Mouse (Mus musculus): ENCODE results near the gene Camk2d.

Camk2d gene

GRCm38 (mm10) chr3:126690627-126691505, 94.8 kb downstream of the Camk2d start:
- CTCF ChIA-PET: interaction anchor here (1.0 to 1.3 kb wide), 2 partner anchors 78 to 81 kb away, joined by 3 read pairs; no protein-coding TSS in a partner anchor

DNA sequence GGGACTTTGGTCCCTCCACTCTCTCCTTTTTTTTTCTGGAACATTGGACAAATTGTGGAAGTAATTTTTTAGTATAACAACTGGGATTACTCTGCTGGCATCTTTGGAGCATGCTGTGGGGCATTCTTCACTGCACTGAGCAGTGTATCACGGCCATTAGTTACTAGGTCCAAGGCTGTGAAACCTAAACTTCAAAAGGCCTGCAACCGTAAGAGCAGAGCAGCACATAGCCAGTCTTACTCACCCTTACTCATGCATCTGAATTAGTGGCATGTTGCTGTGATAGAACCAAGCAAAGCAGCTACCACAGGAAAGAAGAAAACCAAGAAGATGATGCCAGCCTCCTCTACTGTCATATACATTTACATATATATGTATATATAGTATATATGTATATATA, 95.5 kb downstream of the Camk2d start:
- CTCF ChIA-PET: interaction anchor here (1.0 to 1.3 kb wide), 2 partner anchors 78 to 80 kb away, joined by 3 read pairs; no protein-coding TSS in a partner anchor

- CTCF ChIA-PET: interaction anchor here (0.9 kb wide), 1 partner anchor 32 kb away, joined by 4 read pairs; no protein-coding TSS in a partner anchor
Measured at GRCm38 (mm10) chr3:126692797-126693196, 96.7 kb downstream of the Camk2d start.

- CTCF ChIA-PET: interaction anchor here (0.6 to 0.9 kb wide), 2 partner anchors 32 to 89 kb away, joined by 4 to 8 read pairs; no protein-coding TSS in a partner anchor
Measured at GRCm38 (mm10) chr3:126693302-126693701, 97.2 kb downstream of the Camk2d start.

- CTCF ChIA-PET: interaction anchor here (0.6 kb wide), 1 partner anchor 105 kb away, joined by 10 read pairs; no protein-coding TSS in a partner anchor
Measured at GRCm38 (mm10) chr3:126695456-126696293, 99.6 kb downstream of the Camk2d start.

DNA sequence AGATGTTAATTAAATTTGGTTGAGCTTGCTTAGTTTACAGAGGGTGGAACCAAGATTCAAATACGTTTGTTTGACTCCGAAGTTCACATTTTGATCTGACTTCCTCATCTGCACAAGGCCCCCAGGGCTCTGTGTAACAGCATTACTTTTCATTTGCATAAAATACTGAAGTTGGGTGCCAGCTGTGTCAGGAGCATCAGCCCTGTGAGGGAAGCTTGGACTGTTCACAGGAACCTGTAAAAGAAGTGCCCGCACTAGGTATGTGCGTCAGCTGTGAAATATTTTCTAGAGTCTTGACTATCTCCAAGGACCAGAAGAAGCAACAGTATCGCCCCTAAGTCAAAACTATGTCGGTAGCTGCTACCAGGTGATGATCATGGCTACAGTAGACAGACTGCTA, 100.5 kb downstream of the Camk2d start:
- CTCF ChIA-PET: no interaction called here

DNA sequence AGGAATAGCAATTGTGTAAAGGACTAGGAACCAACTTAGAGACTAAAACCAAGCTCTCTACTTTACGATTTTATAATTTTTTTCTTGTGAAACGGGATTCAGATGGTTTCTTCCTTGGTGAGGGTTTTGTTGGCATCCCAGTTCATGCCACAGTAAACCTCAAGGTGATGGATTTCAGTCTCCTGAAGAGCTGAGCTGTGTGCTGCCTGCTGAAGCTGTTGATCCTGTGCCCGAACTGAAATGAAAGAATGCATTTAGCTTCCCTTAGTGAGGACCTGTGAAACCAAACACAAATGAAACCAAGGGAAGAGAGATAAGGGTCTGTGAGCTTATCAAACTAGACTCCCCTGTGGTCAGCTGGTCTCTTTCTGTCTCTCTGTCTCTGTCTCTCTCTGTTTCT, 103.6 kb downstream of the Camk2d start:
- CTCF ChIA-PET: interaction anchor here (0.5 kb wide), 1 partner anchor 11 kb away, joined by 17 read pairs; no protein-coding TSS in a partner anchor

GRCm38 (mm10) chr3:126701067-126701466, 105.0 kb downstream of the Camk2d start:
- CTCF ChIA-PET: no interaction called here

DNA sequence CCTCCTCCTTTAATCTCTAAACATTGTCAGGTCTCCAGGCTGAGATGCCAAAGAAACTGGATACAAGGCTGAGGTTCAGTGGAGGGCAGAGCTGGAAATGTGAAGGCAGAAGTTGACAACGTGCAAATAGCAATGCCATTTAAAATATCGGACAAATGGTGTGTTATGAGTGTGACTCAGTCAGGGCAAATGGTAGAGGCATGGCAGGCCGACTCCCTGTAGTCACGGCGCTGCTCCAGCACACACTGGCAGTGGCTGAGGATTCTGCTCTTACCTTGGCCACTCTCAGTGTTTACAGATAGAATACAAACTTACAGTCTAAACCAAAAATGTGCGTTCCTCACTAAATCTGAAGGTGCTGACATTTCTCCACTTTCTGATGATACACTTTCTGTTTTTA, 105.5 kb downstream of the Camk2d start:
- CTCF ChIA-PET: no interaction called here

- CTCF ChIA-PET: no interaction called here
Measured at GRCm38 (mm10) chr3:126705490-126705889, 109.4 kb downstream of the Camk2d start.

DNA sequence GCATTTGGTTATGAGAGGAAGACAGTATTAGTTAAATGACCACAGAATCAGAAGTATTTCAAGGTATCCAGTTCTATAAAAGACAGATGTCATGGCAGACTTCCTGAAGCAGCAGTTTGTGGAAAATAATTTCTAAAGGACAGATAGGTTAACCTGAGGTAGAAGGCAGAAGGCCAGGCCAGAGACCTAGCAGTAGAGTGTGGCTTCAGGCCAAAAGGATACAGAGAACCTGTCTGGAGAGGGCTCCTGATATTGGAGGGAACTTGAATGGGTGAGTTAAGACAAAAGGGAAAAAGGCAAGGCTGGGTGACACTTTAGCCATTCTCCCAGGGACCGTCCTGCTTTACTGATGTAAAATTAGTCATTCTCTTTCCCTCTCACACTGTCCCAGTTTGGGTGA, 118.2 kb downstream of the Camk2d start:
- CTCF ChIA-PET: no interaction called here

GRCm38 (mm10) chr3:126723021-126723449, 126.9 kb downstream of the Camk2d start:
- CTCF ChIA-PET: no interaction called here

GRCm38 (mm10) chr3:126723458-126723857, 127.4 kb downstream of the Camk2d start:
- CTCF ChIA-PET: no interaction called here

- CTCF ChIA-PET: no interaction called here
Measured at GRCm38 (mm10) chr3:126725647-126726046, 129.5 kb downstream of the Camk2d start.

- CTCF ChIA-PET: no interaction called here
Measured at GRCm38 (mm10) chr3:126727387-126727786, 131.3 kb downstream of the Camk2d start.

DNA sequence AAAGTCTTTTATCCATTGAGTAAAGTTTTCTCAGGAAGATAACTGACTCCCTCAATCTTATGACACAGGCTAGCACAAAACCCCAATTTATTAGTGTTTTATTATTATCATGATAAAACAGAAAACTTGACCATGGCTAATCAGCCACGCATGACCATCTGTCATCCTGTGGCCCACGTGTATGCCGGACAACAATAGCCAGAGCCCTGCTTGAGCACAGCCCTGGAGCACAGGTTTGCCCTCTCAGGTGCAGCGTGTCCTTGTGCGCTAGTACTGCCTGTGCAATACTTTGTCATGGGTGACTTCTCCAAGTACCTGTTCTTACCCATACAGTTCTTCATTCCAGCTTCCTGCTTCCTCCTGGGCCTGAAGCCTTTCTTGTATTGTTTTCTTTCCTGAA, 134.3 kb downstream of the Camk2d start:
- CTCF ChIA-PET: no interaction called here

DNA sequence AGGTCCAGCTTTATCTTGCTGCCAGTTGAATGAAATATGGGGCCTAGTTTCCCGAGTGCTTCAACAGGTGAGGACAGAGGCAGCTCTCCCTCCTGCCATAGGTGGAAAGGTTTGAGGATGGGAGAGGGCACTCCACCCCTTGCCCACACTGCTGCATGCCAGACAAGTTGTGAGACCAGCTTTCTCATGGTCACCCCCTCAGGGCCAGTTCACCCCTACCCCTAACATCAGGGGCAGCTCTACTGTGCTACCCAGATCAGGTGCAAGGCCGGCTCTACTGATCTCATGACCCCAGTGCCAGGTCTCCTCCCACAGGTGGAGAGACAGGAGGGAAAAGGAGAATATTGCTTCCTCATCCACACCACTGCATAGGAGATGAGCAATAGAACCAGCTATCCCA, 136.2 kb downstream of the Camk2d start:
- CTCF ChIA-PET: no interaction called here

GRCm38 (mm10) chr3:126734533-126734932, 138.4 kb downstream of the Camk2d start:
- CTCF ChIA-PET: no interaction called here

DNA sequence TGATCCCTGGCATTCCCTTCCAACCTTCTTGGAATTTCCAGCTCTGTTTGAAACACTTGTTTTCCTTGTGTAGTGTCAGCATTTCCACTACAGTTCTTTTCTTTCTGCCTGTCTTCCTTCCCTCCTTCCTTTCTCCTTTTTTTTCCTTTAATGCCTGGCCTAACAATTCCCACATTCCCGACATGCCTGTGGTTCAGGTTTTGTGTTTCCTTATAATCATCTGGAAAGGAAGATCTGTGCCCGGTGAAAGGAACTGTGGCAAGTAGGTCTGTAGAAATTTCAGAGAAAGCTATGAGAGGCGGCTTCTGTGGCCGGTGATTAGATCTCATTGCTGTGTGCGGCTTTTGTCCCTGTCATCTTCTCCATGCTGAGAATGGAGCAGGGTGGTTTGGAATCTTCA, 139.1 kb downstream of the Camk2d start:
- CTCF ChIA-PET: no interaction called here

DNA sequence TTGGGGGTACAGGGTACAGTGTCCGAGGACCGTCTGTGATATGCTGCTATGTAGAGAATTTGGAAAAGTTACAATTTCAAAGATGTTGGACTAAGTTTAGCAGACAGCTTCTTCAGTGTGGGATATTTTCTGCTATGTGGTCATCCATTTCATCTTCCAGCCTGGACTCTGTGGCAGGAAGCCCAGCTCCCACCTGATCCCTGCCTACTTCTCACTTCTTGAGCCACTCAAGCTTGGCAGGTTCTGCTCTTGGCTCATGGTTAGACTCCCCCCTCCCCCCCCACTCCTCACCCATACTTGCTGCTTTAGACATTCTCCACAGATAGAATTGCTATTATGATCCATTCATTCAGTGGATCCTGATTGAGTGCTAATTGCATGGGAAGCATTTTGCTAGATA, 141.0 kb downstream of the Camk2d start:
- CTCF ChIA-PET: no interaction called here

- CTCF ChIA-PET: no interaction called here
Measured at GRCm38 (mm10) chr3:126740146-126740545, 144.0 kb downstream of the Camk2d start.

- CTCF ChIA-PET: no interaction called here
Measured at GRCm38 (mm10) chr3:126744432-126745133, 148.5 kb downstream of the Camk2d start.
